Mouse (Mus musculus) liver, embryonic 11.5 days (tissue): ENCODE data around the gene Nkx3-2. TPM values are rescaled to one million over a fixed set of nuclear protein-coding genes. Genes with fewer than 3 reads are reported as not detected.

Experiments used
- ATAC-seq: fragments of 200-750 bp; cut with Nextera tagmentation; replicated peaks from 2 replicates; pipeline ENCODE4 v1.8.0; 2017; ENCODE audit warnings: moderate number of reproducible peaks, mild to moderate bottlenecking, moderate TSS enrichment, moderate library complexity; ENCODE audit not compliant: low FRiP score
- DNase-seq: peaks from one replicate; pipeline ENCODE4 v3.0.0-alpha.2; 2017; ENCODE audit warnings: low spot score
- H3K27ac ChIP-seq: fragments of 300-500 bp; sonication (generic); 2 replicates; pipeline ENCODE4 v1.5.1; 2014; ENCODE audit warnings: mild to moderate bottlenecking, low read depth, low read length, control low read depth
- H3K27me3 ChIP-seq: fragments of 300-500 bp; sonication (generic); replicated peaks from 2 replicates; pipeline ENCODE4 v1.6.1; 2014; ENCODE audit warnings: low read length, mixed read lengths; ENCODE audit not compliant: control insufficient read depth, insufficient read depth
- H3K36me3 ChIP-seq: fragments of 300-500 bp; sonication (generic); 2 replicates; pipeline ENCODE4 v1.6.1; 2014; ENCODE audit warnings: mild to moderate bottlenecking, low read length, moderate library complexity, mixed read lengths; ENCODE audit not compliant: control insufficient read depth, insufficient read depth
- H3K4me1 ChIP-seq: fragments of 300-500 bp; sonication (generic); replicated peaks from 2 replicates; pipeline ENCODE4 v1.6.1; 2014; ENCODE audit warnings: low read length, mixed read lengths; ENCODE audit not compliant: control insufficient read depth, insufficient read depth
- H3K4me2 ChIP-seq: fragments of 300-500 bp; sonication (generic); 2 replicates; pipeline ENCODE4 v1.6.1; 2014; ENCODE audit warnings: mild to moderate bottlenecking, control low read depth, moderate library complexity
- H3K4me3 ChIP-seq: fragments of 300-500 bp; sonication (generic); 2 replicates; pipeline ENCODE4 v1.5.1; 2014; ENCODE audit warnings: low read depth, low read length, control low read depth
- H3K9ac ChIP-seq: fragments of 300-500 bp; sonication (generic); 2 replicates; pipeline ENCODE4 v1.6.1; 2014; ENCODE audit warnings: low read depth, low read length, control low read depth
- H3K9me3 ChIP-seq: fragments of 300-500 bp; sonication (generic); 2 replicates; pipeline ENCODE4 v1.6.1; 2016; ENCODE audit warnings: low read length, inconsistent platforms, mixed read lengths; ENCODE audit not compliant: control insufficient read depth
- WGBS: fragments of 180-500 bp; shearing (Covaris S2); extraction: QIAGEN DNeasy Blood & Tissue Kit; methylation state at CpG from one replicate; pipeline ENCODE4 v1.1.7; 2014; 5-methylcytosine and 5-hydroxymethylcytosine counted together
- polyA plus RNA-seq: library from polyadenylated mRNA; unstranded; fragments of >200 nt; fragmentation: Nextera tagmentation; extraction: Ambion mirVana; gene quantifications from 2 replicates; pipeline ENCODE4 v1.2.1, GENCODE M21; 2014

Gene Nkx3-2
- polyA plus RNA-seq, 1 experiment from 2014 or later: 0.47 TPM

GRCm38 (mm10) chr5:41767296-41768200, 3.2 kb upstream of the Nkx3-2 start:
- DNase-seq: no peak

GRCm38 (mm10) chr5:41766406-41767010, 2.2 kb upstream of the Nkx3-2 start:
- WGBS: 3% methylated on average over 27 of the region's 27 CpGs
- no peak overlapping the region for H3K4me3 ChIP-seq
- no peak for ATAC-seq
- H3K27me3 ChIP-seq: peaks cover 67% of the 10 kb centered on the region
- no peak overlapping the region for H3K9ac ChIP-seq
- no peaks in the 10 kb centered on the region for H3K9me3 ChIP-seq
- H3K27ac ChIP-seq: no peak overlapping the region
- H3K36me3 ChIP-seq: no peaks in the 10 kb centered on the region
- H3K4me1 ChIP-seq: peaks cover 5% of the 10 kb centered on the region
- H3K4me2 ChIP-seq: no peak overlapping the region
- no peak for DNase-seq

More at GRCm38 (mm10) chr5:41767296-41768200, 3.2 kb upstream of the Nkx3-2 start:
- no peaks in the 10 kb centered on the region for H3K9me3 ChIP-seq
- H3K9ac ChIP-seq: no peak overlapping the region
- peaks cover 56% of the 10 kb centered on the region for H3K27me3 ChIP-seq
- H3K4me3 ChIP-seq: peak overlapping the region; percentile 40
- H3K4me2 ChIP-seq: peak overlapping the region; percentile 64
- no peaks in the 10 kb centered on the region for H3K36me3 ChIP-seq
- peaks cover 5% of the 10 kb centered on the region for H3K4me1 ChIP-seq
- no peak overlapping the region for H3K27ac ChIP-seq
- no peak for ATAC-seq
- 3% methylated on average over 33 of the region's 33 CpGs for WGBS

- WGBS: 4% methylated on average over 14 of the region's 14 CpGs
- DNase-seq (no peak), ATAC-seq (no peak)
These were observed 1.5 kb upstream of the Nkx3-2 start for GRCm38 (mm10) chr5:41765626-41766405.

GRCm38 (mm10) chr5:41762947-41763730, 1.2 kb downstream of the Nkx3-2 start:
- no peak overlapping the region for H3K27ac ChIP-seq
- H3K4me1 ChIP-seq: peaks cover 5% of the 10 kb centered on the region
- no peaks in the 10 kb centered on the region for H3K36me3 ChIP-seq
- peaks cover 94% of the 10 kb centered on the region for H3K27me3 ChIP-seq
- DNase-seq (no peak), ATAC-seq (peak; percentile 26; the same call in 1 of the 2 replicates)
- peak overlapping the region; percentile 64 for H3K4me2 ChIP-seq
- H3K9ac ChIP-seq: no peak overlapping the region
- no peaks in the 10 kb centered on the region for H3K9me3 ChIP-seq
- peak overlapping the region; percentile 40 for H3K4me3 ChIP-seq
- WGBS: under 1% methylated on average over 41 of the region's 41 CpGs

More at GRCm38 (mm10) chr5:41765626-41766405, 1.5 kb upstream of the Nkx3-2 start:
- no peak overlapping the region for H3K4me2 ChIP-seq
- no peak overlapping the region for H3K9ac ChIP-seq
- H3K9me3 ChIP-seq: no peaks in the 10 kb centered on the region
- H3K27me3 ChIP-seq: peaks cover 73% of the 10 kb centered on the region
- H3K4me1 ChIP-seq: peaks cover 5% of the 10 kb centered on the region
- H3K36me3 ChIP-seq: no peaks in the 10 kb centered on the region
- H3K27ac ChIP-seq: no peak overlapping the region
- no peak overlapping the region for H3K4me3 ChIP-seq

- Histone ChIP-seq H3K36me3 (no peaks in the 10 kb centered on the region), H3K4me3 (peak overlapping the region; percentile 33; the same call in 1 of the 2 replicates), H3K4me1 (peaks cover 5% of the 10 kb centered on the region), H3K9me3 (no peaks in the 10 kb centered on the region), H3K4me2 (peak overlapping the region; percentile 39), H3K27ac (no peak overlapping the region), H3K27me3 (peaks cover 95% of the 10 kb centered on the region), H3K9ac (no peak overlapping the region)
- WGBS: 3% methylated on average over 27 of the region's 27 CpGs
- ATAC-seq (no peak), DNase-seq (no peak)
These were observed 2.0 kb downstream of the Nkx3-2 start for GRCm38 (mm10) chr5:41762141-41762946.

GRCm38 (mm10) chr5:41761509-41762140, 2.7 kb downstream of the Nkx3-2 start:
- ATAC-seq (no peak), DNase-seq (no peak)
- no peak overlapping the region for H3K9ac ChIP-seq
- peaks cover 95% of the 10 kb centered on the region for H3K27me3 ChIP-seq
- H3K4me2 ChIP-seq: peak overlapping the region; percentile 39
- H3K4me3 ChIP-seq: peak overlapping the region; percentile 33; the same call in 1 of the 2 replicates
- no peak overlapping the region for H3K27ac ChIP-seq
- H3K9me3 ChIP-seq: no peaks in the 10 kb centered on the region
- under 1% methylated on average over 54 of the region's 56 CpGs for WGBS
- no peaks in the 10 kb centered on the region for H3K36me3 ChIP-seq
- H3K4me1 ChIP-seq: peaks cover 5% of the 10 kb centered on the region

- ATAC-seq: no peak
- Histone ChIP-seq H3K9ac (no peak overlapping the region), H3K4me2 (peak overlapping the region; percentile 39), H3K9me3 (no peaks in the 10 kb centered on the region), H3K36me3 (no peaks in the 10 kb centered on the region), H3K4me1 (peaks cover 5% of the 10 kb centered on the region), H3K27me3 (peaks cover 95% of the 10 kb centered on the region), H3K27ac (no peak overlapping the region), H3K4me3 (0 out of 2 replicates have a peak overlapping the region, but pooled peaks have one; percentile 33)
- 8% methylated on average over 22 of the region's 22 CpGs for WGBS
- DNase-seq: no peak
These were observed 3.3 kb downstream of the Nkx3-2 start for GRCm38 (mm10) chr5:41760831-41761508.
